14 mouse cellular contexts compared by ENCODE assay signal in genomic region chr4:95025847-95026600, GRCm38 (mm10). TPM values are rescaled to one million over a fixed set of nuclear protein-coding genes. Genes with fewer than 3 reads are reported as not detected.
DNase-seq lines count a peak whose midpoint lies in the region; ATAC-seq lines count a peak whose summit lies in the region.
"Had no signal": no experiment of that assay in that cellular context is flagged by ENCODE, and none has a peak within 500 bp of the region (broad histone marks: within the 10 kb centered on the region; RNA-seq: fewer than 3 reads in every experiment).

No protein-coding gene starts in this region.

- no peak overlapping the region for H3K9ac ChIP-seq in midbrain, embryonic 13.5 days (replicated peaks)
- H3K9ac ChIP-seq in hindbrain, embryonic 15.5 days: no peak overlapping the region
- H3K9ac ChIP-seq: liver, embryonic 15.5 days had no signal

- H3K9me3 ChIP-seq in midbrain, embryonic 13.5 days: no peaks in the 10 kb centered on the region
- H3K9me3 ChIP-seq in midbrain, embryonic 10.5 days (replicated peaks): no peaks in the 10 kb centered on the region
- H3K9me3 ChIP-seq in hindbrain, embryonic 15.5 days: no peaks in the 10 kb centered on the region
- H3K9me3 ChIP-seq: liver, embryonic 15.5 days had no signal

- H3K4me1 ChIP-seq in midbrain, embryonic 13.5 days (replicated peaks): 0 out of 2 replicates have a peak, but pooled peaks cover 5% of the 10 kb centered on the region
- H3K4me1 ChIP-seq in midbrain, embryonic 10.5 days: peaks cover 2% of the 10 kb centered on the region; the same call in 1 of the 2 replicates
- no peaks in the 10 kb centered on the region for H3K4me1 ChIP-seq in hindbrain, embryonic 15.5 days (replicated peaks)
- H3K4me1 ChIP-seq: liver, embryonic 15.5 days had no signal

- peak; percentile 83 for ATAC-seq in midbrain, embryonic 13.5 days
- ATAC-seq in common myeloid progenitor, adult 5-6 weeks (replicated peaks; ENCODE audit: low read depth, poor library complexity, severe bottlenecking): peak; percentile 39
- ATAC-seq in hindbrain, embryonic 15.5 days (ENCODE audit: low FRiP score, low read depth): 0 out of 2 replicates have a peak, but pooled peaks have one; percentile 45
- no peak for ATAC-seq in erythroid progenitor cell, adult 5-6 weeks (replicated peaks; ENCODE audit: low FRiP score, poor library complexity, severe bottlenecking)
- ATAC-seq: activated CD4-positive, CD25-positive, alpha-beta regulatory T cell, adult 4 months had no signal

- H3K27me3 ChIP-seq in midbrain, embryonic 13.5 days: no peaks in the 10 kb centered on the region
- H3K27me3 ChIP-seq in midbrain, embryonic 10.5 days (ENCODE audit: low read depth, poor library complexity, severe bottlenecking): no peaks in the 10 kb centered on the region
- no peaks in the 10 kb centered on the region for H3K27me3 ChIP-seq in hindbrain, embryonic 15.5 days
- H3K27me3 ChIP-seq: liver, embryonic 15.5 days had no signal

- peak overlapping the region; percentile 17; the same call in 1 of the 2 replicates for H3K27ac ChIP-seq in midbrain, embryonic 13.5 days
- H3K27ac ChIP-seq in midbrain, embryonic 10.5 days (replicated peaks): no peak overlapping the region
- H3K27ac ChIP-seq in hindbrain, embryonic 15.5 days (replicated peaks): peak overlapping the region; percentile 6; the same call in 1 of the 2 replicates
- H3K27ac ChIP-seq: liver, embryonic 15.5 days had no signal

- WGBS in midbrain, embryonic 13.5 days: 54% methylated on average over 16 of the region's 16 CpGs
- whole genome bisulfite sequencing in midbrain, embryonic 10.5 days: 80% methylated on average over 16 of the region's 16 CpGs
- 61% methylated on average over 16 of the region's 16 CpGs for WGBS in hindbrain, embryonic 15.5 days

- H3K36me3 ChIP-seq in midbrain, embryonic 13.5 days: no peaks in the 10 kb centered on the region
- no peaks in the 10 kb centered on the region for H3K36me3 ChIP-seq in midbrain, embryonic 10.5 days
- H3K36me3 ChIP-seq in hindbrain, embryonic 15.5 days: no peaks in the 10 kb centered on the region
- H3K36me3 ChIP-seq: liver, embryonic 15.5 days had no signal

- H3K4me3 ChIP-seq in midbrain, embryonic 13.5 days (replicated peaks): no peak overlapping the region
- H3K4me3 ChIP-seq in midbrain, embryonic 10.5 days: no peak overlapping the region
- H3K4me3 ChIP-seq in hindbrain, embryonic 15.5 days: no peak overlapping the region
- H3K4me3 ChIP-seq: liver, embryonic 15.5 days had no signal

- no peak overlapping the region for H3K4me2 ChIP-seq in midbrain, embryonic 13.5 days (replicated peaks)
- H3K4me2 ChIP-seq in hindbrain, embryonic 15.5 days: no peak overlapping the region
- H3K4me2 ChIP-seq: liver, embryonic 15.5 days had no signal

- DNase-seq in midbrain, embryonic 10.5 days (ENCODE audit: low spot score): no peak
- DNase-seq in thymus, postnatal 0 days (ENCODE audit: low spot score): no peak
- no peak for DNase-seq in kidney, postnatal 4 days
- DNase-seq: cerebellum, postnatal 14 days; gastrocnemius, postnatal 36 days; kidney, adult 8-10 months; left cerebral cortex, postnatal 4 days; spleen, adult 18-20 months had no signal

RNA-seq across cellular contexts. Expression of gene Jun, which starts 26.0 kb away (rescaled TPM):
- polyA plus RNA-seq in midbrain, embryonic 13.5 days (2015; fragmentation: Nextera tagmentation; extraction: Ambion mirVana): 45.3 and 52.6 TPM in 2 replicates
- 68.9 and 71.0 TPM in 2 replicates for polyA plus RNA-seq in midbrain, embryonic 10.5 days (2016; fragmentation: Nextera tagmentation; extraction: Ambion mirVana)
- 292 and 381 TPM in 2 replicates for total RNA-seq in common myeloid progenitor, adult 5-6 weeks (2017)
- 60.7 and 62.3 TPM in 2 replicates for polyA plus RNA-seq in hindbrain, embryonic 15.5 days (2015; fragmentation: Nextera tagmentation; extraction: Ambion mirVana)
- 10.3 and 11.3 TPM in 2 replicates for polyA plus RNA-seq in thymus, postnatal 0 days (2015; fragmentation: Nextera tagmentation; extraction: Ambion mirVana)
- 10.8 and 24.7 TPM in 2 replicates for total RNA-seq in erythroid progenitor cell, adult 5-6 weeks (2015; ENCODE audit: low replicate concordance)
- 13.6 and 21.2 TPM in 2 replicates for total RNA-seq in erythroid progenitor cell, adult 5-6 weeks (2017; ENCODE audit: low replicate concordance)

RNA-seq across cellular contexts. Expression of gene Mysm1, which starts 47.1 kb away (rescaled TPM):
- 34.5 and 36.5 TPM in 2 replicates for polyA plus RNA-seq in midbrain, embryonic 13.5 days (2015; fragmentation: Nextera tagmentation; extraction: Ambion mirVana)
- 26.0 and 32.1 TPM in 2 replicates for polyA plus RNA-seq in midbrain, embryonic 10.5 days (2016; fragmentation: Nextera tagmentation; extraction: Ambion mirVana)
- total RNA-seq in common myeloid progenitor, adult 5-6 weeks (2017): 50.8 and 53.1 TPM in 2 replicates
- polyA plus RNA-seq in hindbrain, embryonic 15.5 days (2015; fragmentation: Nextera tagmentation; extraction: Ambion mirVana): 24.6 and 25.9 TPM in 2 replicates
- polyA plus RNA-seq in thymus, postnatal 0 days (2015; fragmentation: Nextera tagmentation; extraction: Ambion mirVana): 24.5 and 34.0 TPM in 2 replicates
- total RNA-seq in erythroid progenitor cell, adult 5-6 weeks (2015; ENCODE audit: low replicate concordance): 22.2 and 23.1 TPM in 2 replicates
- 27.5 and 30.2 TPM in 2 replicates for total RNA-seq in erythroid progenitor cell, adult 5-6 weeks (2017; ENCODE audit: low replicate concordance)
